Mouse (Mus musculus) intestine, embryonic 14.5 days (tissue): Measurements from ENCODE around the gene Stk35. TPM values are rescaled to one million over a fixed set of nuclear protein-coding genes. Genes with fewer than 3 reads are reported as not detected.
"Not testable (repeated sequence)": the region's sequence is repeated elsewhere in the genome, so short reads cannot be mapped to it uniquely, and the experiment has no call there.

ENCODE experiments used
- ATAC-seq: fragments of 200-750 bp; cut with Nextera tagmentation; replicated peaks from 2 replicates; pipeline ENCODE4 v1.8.0; 2017; ENCODE audit warnings: low read depth, moderate number of reproducible peaks, moderate TSS enrichment, moderate library complexity; ENCODE audit not compliant: low FRiP score, low TSS enrichment
- DNase-seq: peaks from one replicate; pipeline ENCODE4 v3.0.0-alpha.2; 2018; ENCODE audit warnings: low spot score
- H3K27ac ChIP-seq: fragments of 300-500 bp; sonication (generic); 2 replicates; pipeline ENCODE4 v1.5.1; 2014; ENCODE audit warnings: low read depth, mild to moderate bottlenecking, control low read depth
- H3K27me3 ChIP-seq: fragments of 300-500 bp; sonication (generic); replicated peaks from 2 replicates; pipeline ENCODE4 v1.6.1; 2014; ENCODE audit warnings: low read length, control low read depth; ENCODE audit not compliant: control insufficient read depth, insufficient read depth
- H3K36me3 ChIP-seq: fragments of 300-500 bp; sonication (generic); 2 replicates; pipeline ENCODE4 v1.6.1; 2014; ENCODE audit warnings: low read length, control low read depth; ENCODE audit not compliant: control insufficient read depth, insufficient read depth
- H3K4me1 ChIP-seq: fragments of 300-500 bp; sonication (generic); replicated peaks from 2 replicates; pipeline ENCODE4 v1.6.1; 2014; ENCODE audit warnings: low read length, control low read depth, mixed read lengths; ENCODE audit not compliant: control insufficient read depth, insufficient read depth
- H3K4me2 ChIP-seq: fragments of 300-500 bp; sonication (generic); 2 replicates; pipeline ENCODE4 v1.6.1; 2014; ENCODE audit warnings: low read length
- H3K4me3 ChIP-seq: fragments of 300-500 bp; sonication (generic); 2 replicates; pipeline ENCODE4 v1.5.1; 2014; ENCODE audit warnings: low read depth, low read length, control low read depth, mixed read lengths
- H3K9ac ChIP-seq: fragments of 300-500 bp; sonication (generic); 2 replicates; pipeline ENCODE4 v1.6.1; 2014; ENCODE audit warnings: mild to moderate bottlenecking, low read length
- H3K9me3 ChIP-seq: fragments of 300-500 bp; sonication (generic); 2 replicates; pipeline ENCODE4 v1.6.1; 2016; ENCODE audit warnings: low read length, control low read depth; ENCODE audit not compliant: control insufficient read depth
- WGBS: fragments of 180-500 bp; shearing (Covaris S2); extraction: QIAGEN DNeasy Blood & Tissue Kit; methylation state at CpG from one replicate; pipeline ENCODE4 v1.1.7; 2014; 5-methylcytosine and 5-hydroxymethylcytosine counted together
- polyA plus RNA-seq: library from polyadenylated mRNA; unstranded; fragments of >200 nt; fragmentation: Nextera tagmentation; extraction: Ambion mirVana; gene quantifications from 2 replicates; pipeline ENCODE4 v1.2.1, GENCODE M21; 2014

Stk35 gene
- polyA plus RNA-seq, 1 experiment from 2014 or later = 11.8 TPM

DNA sequence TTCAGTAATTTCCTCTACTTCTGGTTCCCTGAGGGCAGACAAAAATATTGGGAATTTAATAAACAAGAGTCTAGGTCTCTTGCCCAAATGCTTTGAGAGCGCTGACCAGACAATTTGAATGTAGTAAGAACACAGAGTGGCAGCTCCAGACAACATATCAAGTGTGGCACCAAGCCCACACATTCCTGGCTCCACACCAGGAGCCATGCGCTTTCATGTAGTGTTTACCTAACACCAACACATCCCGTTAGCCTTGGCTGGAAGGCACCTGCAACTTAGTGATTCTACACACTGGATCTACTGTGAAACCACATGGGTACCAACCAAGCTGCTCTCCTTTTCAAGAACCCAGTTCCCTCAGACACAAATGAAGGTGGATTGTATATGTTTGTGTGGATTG lies 45.5 kb downstream of the Stk35 start:
- H3K27ac ChIP-seq = no peak overlapping the region
- H3K4me3 ChIP-seq = no peak overlapping the region
- ATAC-seq = no peak
- no peaks in the 10 kb centered on the region for H3K4me1 ChIP-seq
- no peaks in the 10 kb centered on the region for H3K36me3 ChIP-seq
- no peak overlapping the region for H3K9ac ChIP-seq
- 87% methylated on average over 3 of the region's 3 CpGs for WGBS
- no peak overlapping the region for H3K4me2 ChIP-seq
- H3K27me3 ChIP-seq = no peaks in the 10 kb centered on the region
- no peaks in the 10 kb centered on the region for H3K9me3 ChIP-seq
- DNase-seq = no peak

DNA sequence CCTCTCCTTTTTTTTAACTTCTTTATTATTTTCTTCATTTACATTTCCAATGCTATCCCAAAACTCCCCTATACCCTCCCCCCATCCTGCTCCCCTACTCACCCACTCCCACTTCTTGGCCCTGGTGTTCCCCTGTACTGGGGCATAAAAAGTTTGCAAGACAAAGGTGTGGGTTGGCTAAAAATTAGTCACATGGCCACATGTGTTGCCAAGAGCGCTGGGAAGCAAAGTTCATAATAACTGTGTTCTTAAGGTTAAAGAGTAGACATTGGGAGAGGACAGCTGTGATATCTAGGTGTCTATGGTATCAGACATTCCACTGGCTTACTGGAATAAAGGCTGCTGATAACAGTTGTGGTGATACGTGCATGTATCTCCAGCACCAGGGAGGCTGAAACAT lies 46.2 kb downstream of the Stk35 start:
- DNase-seq = no peak
- no peak for ATAC-seq
- no peak overlapping the region for H3K27ac ChIP-seq
- H3K27me3 ChIP-seq = no peaks in the 10 kb centered on the region
- H3K36me3 ChIP-seq = no peaks in the 10 kb centered on the region
- H3K4me2 ChIP-seq = no peak overlapping the region
- H3K9me3 ChIP-seq = no peaks in the 10 kb centered on the region
- no peaks in the 10 kb centered on the region for H3K4me1 ChIP-seq
- H3K4me3 ChIP-seq = no peak overlapping the region
- WGBS = 89% methylated on average over 2 of the region's 2 CpGs
- no peak overlapping the region for H3K9ac ChIP-seq

DNA sequence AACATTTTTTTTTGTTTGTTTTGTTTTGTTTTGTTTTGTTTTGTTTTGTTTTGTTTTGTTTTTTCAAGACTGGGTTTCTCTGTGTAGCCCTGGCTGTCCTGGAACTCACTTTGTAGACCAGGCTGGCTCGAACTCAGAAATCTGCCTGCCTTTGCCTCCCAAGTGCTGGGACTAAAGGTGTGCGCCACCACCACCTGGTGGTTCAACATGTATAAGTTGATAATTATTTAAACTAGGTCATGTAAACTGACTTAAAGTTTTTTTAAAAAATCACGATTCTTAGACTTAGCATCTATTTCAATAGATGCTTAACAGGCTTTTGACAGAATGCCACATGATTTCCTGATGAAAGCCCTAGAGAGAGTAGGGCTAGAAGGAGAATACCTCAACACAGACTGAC lies 48.8 kb downstream of the Stk35 start:
- WGBS = 87% methylated on average over 3 of the region's 3 CpGs
- H3K4me1 ChIP-seq, H3K36me3 ChIP-seq, H3K27ac ChIP-seq, ATAC-seq, H3K27me3 ChIP-seq, DNase-seq, H3K9ac ChIP-seq, H3K4me2 ChIP-seq, H3K9me3 ChIP-seq, H3K4me3 ChIP-seq: not testable (repeated sequence)

DNA sequence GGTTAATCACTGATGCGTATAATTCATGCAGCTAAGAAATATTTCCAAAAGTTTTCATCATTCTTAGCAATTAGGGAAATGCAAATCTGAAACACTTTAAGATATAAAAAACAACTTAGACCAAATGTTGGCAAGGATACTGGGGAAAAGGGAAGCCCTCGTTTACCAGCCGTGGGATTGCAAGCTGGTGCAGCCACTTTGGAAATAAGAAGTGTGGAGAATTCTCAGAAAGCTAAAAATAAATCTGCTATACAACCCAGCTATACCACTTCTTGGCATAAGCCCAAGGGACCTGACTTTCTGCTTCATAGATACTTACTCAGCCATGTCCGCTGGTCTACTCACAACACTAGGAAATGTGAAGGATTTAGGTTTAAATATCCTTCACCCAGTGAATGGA lies 51.2 kb downstream of the Stk35 start:
- Histone ChIP-seq H3K4me1 (no peaks in the 10 kb centered on the region), H3K27me3 (no peaks in the 10 kb centered on the region), H3K4me3 (no peak overlapping the region), H3K9ac (no peak overlapping the region), H3K9me3 (no peaks in the 10 kb centered on the region), H3K36me3 (no peaks in the 10 kb centered on the region), H3K27ac (no peak overlapping the region), H3K4me2 (no peak overlapping the region)
- DNase-seq (no peak), ATAC-seq (no peak)
- WGBS = 84% methylated on average over 4 of the region's 4 CpGs

DNA sequence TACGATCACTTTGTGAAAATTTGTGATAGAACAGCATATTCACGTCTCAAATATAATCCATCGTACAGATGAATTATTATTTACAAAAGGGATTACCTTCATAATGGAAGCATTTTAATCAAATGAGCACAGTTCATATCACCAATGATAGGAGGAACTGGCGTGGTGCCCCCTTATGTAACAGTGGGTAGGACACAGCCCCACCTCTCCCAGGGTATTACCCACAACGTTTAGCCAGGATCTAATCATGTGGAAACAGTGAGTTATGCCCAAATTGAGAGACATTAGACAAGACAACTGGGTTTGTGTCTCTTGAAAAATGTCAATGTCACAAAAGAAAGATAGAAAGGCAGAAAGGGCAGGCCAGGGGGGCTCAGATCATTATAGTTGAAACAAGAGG lies 62.9 kb downstream of the Stk35 start:
- Histone ChIP-seq H3K36me3 (no peaks in the 10 kb centered on the region), H3K4me1 (no peaks in the 10 kb centered on the region), H3K9ac (no peak overlapping the region), H3K27me3 (no peaks in the 10 kb centered on the region), H3K4me2 (no peak overlapping the region), H3K27ac (no peak overlapping the region), H3K4me3 (no peak overlapping the region), H3K9me3 (no peaks in the 10 kb centered on the region)
- 83% methylated on average over 5 of the region's 5 CpGs for WGBS
- no peak for ATAC-seq
- DNase-seq = no peak

DNA sequence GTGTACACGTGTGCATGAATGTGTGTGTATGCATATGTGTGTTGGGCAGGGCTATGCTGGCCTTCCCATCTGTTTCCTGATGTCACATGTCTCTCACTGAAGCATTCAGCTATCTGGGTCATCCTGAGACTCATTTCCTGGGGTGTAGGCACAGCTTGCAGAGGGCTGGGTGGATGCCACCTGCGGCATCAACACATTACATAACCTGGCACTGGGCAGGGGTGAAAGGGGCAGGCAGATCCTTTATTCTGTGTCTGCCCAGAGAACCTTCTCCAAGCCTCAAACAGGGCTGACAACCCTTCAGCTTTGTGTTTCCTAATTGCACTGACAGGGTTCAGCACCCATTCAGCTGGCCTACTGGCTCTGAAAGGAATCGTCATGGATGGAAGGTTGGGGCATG lies 64.6 kb downstream of the Stk35 start:
- DNase-seq = no peak
- Histone ChIP-seq H3K9me3 (no peaks in the 10 kb centered on the region), H3K9ac (no peak overlapping the region), H3K27me3 (no peaks in the 10 kb centered on the region), H3K4me1 (no peaks in the 10 kb centered on the region), H3K27ac (no peak overlapping the region), H3K4me2 (no peak overlapping the region), H3K36me3 (no peaks in the 10 kb centered on the region), H3K4me3 (no peak overlapping the region)
- no peak for ATAC-seq
- WGBS = 85% methylated on average over 3 of the region's 3 CpGs

DNA sequence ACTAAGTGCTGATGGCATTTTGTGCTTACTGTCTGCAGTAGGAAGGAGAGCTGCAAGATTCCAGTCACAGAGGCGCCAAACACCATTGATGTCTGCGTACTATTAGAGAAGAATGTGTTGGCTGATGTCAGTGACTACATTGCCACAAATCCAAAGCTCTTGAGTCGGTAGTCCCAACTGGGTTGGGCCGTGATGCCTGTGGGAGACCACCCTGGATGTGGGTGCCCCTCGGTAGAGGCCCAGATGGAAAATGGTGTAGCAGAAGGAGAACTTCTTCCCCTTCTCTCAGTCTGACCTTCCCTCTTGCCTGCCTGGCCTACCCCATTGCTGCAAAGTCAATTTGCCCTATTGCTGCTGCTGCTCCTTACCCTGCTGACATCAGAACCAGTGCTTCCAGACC lies 68.8 kb downstream of the Stk35 start:
- no peak overlapping the region for H3K9ac ChIP-seq
- H3K9me3 ChIP-seq = no peaks in the 10 kb centered on the region
- H3K4me1 ChIP-seq = no peaks in the 10 kb centered on the region
- H3K27ac ChIP-seq = no peak overlapping the region
- no peak overlapping the region for H3K4me3 ChIP-seq
- 93% methylated on average over 5 of the region's 5 CpGs for WGBS
- ATAC-seq = no peak
- H3K4me2 ChIP-seq = no peak overlapping the region
- no peak for DNase-seq
- H3K27me3 ChIP-seq = no peaks in the 10 kb centered on the region
- H3K36me3 ChIP-seq = no peaks in the 10 kb centered on the region

DNA sequence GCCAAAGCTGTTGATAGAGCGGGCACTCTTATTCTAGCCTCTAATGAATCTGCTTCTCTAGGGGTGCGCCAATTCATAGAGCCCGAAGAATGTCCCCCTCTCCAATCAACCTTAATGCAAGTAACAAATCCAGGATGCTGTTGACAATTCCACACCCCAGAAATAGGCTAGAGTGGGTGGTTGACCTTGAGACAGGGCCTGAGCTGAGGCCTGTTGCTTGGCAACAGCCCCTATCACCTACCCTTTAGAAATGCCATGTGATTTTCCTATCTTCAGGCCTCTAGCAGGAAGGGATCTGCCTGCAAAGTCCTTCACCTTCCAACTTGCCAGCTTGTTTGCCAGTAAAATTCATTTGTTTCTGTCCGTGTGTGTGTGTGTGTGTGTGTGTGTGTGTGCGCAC lies 70.9 kb downstream of the Stk35 start:
- 82% methylated on average over 5 of the region's 5 CpGs for WGBS
- Histone ChIP-seq H3K27ac (no peak overlapping the region), H3K27me3 (no peaks in the 10 kb centered on the region), H3K9ac (no peak overlapping the region), H3K9me3 (no peaks in the 10 kb centered on the region), H3K4me1 (no peaks in the 10 kb centered on the region), H3K36me3 (no peaks in the 10 kb centered on the region), H3K4me2 (no peak overlapping the region), H3K4me3 (no peak overlapping the region)
- no peak for DNase-seq
- ATAC-seq = no peak

DNA sequence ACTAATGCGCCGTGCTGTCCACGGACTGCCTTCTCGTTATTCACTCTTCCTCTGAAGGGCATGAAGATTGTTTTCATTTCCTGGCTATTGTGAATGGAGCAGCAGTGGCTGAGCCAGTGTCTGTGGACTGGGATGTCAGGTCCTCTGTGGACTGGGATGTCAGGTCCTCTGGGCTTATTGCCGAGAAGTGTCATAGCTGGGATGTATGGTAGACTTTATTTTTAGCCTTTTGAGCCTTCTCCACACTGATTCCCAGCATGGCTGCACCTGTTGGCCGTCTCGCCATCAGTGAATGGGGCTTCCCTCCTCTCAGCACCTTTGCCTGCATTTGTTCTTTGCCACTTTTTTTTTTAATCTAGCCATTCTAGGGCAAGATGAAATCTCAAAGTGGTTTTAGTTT lies 71.8 kb downstream of the Stk35 start:
- no peak overlapping the region for H3K4me2 ChIP-seq
- 78% methylated on average over 7 of the region's 7 CpGs for WGBS
- ATAC-seq = no peak
- H3K27ac ChIP-seq = no peak overlapping the region
- H3K9ac ChIP-seq = no peak overlapping the region
- H3K9me3 ChIP-seq = no peaks in the 10 kb centered on the region
- no peaks in the 10 kb centered on the region for H3K4me1 ChIP-seq
- H3K36me3 ChIP-seq = no peaks in the 10 kb centered on the region
- H3K27me3 ChIP-seq = no peaks in the 10 kb centered on the region
- no peak for DNase-seq
- no peak overlapping the region for H3K4me3 ChIP-seq
